Mouse (Mus musculus) ES-E14 (cell line): ENCODE results near the gene Ak8. TPM values are rescaled to one million over a fixed set of nuclear protein-coding genes. Genes with fewer than 3 reads are reported as not detected.

ENCODE experiments used
- DNase-seq: peaks from one replicate; pipeline ENCODE4 v3.0.0-alpha.2; 2013; ENCODE audit warnings: low read depth, low spot score
- H3K27ac ChIP-seq: 2 replicates; pipeline ENCODE4 v1.5.1; 2012; ENCODE audit warnings: low read depth, mild to moderate bottlenecking, low read length, moderate library complexity, mixed read lengths; ENCODE audit not compliant: poor library complexity, insufficient read depth, severe bottlenecking
- H3K36me3 ChIP-seq: 2 replicates; pipeline ENCODE4 v1.6.1; 2012; ENCODE audit warnings: mild to moderate bottlenecking, low read length, moderate library complexity, mixed read lengths; ENCODE audit not compliant: control insufficient read depth, poor library complexity, insufficient read depth, severe bottlenecking
- H3K4me1 ChIP-seq, 2 experiments: fragments of 150-350 bp in 1 of 2; sonication (generic) in 1 of 2; 2 replicates each; pipeline ENCODE4 v1.6.1; 2012; ENCODE audit warnings: low read length in 2 of 2, mild to moderate bottlenecking in 1 of 2, mixed read lengths in 1 of 2; ENCODE audit not compliant: control insufficient read depth in 2 of 2, insufficient read depth in 2 of 2, poor library complexity in 1 of 2
- H3K4me3 ChIP-seq, 2 experiments: fragments of 150-350 bp in 1 of 2; sonication (generic) in 1 of 2; 2 replicates each; pipeline ENCODE4 v1.5.1; 2012; ENCODE audit warnings: low read length in 2 of 2, low read depth in 1 of 2, mild to moderate bottlenecking in 1 of 2, mixed read lengths in 1 of 2; ENCODE audit not compliant: insufficient read depth in 1 of 2, poor library complexity in 1 of 2, severe bottlenecking in 1 of 2
- H3K9ac ChIP-seq: 2 replicates; pipeline ENCODE4 v1.6.1; 2012; ENCODE audit warnings: low read depth, mild to moderate bottlenecking, low read length, mixed read lengths; ENCODE audit not compliant: poor library complexity, insufficient read depth, severe bottlenecking
- H3K9me3 ChIP-seq: fragments of 150-350 bp; sonication (generic); 2 replicates; pipeline ENCODE4 v1.6.1; 2012; ENCODE audit warnings: low read depth, mild to moderate bottlenecking, low read length; ENCODE audit not compliant: control insufficient read depth, insufficient read depth
- CHD2 ChIP-seq: IDR thresholded peaks from 2 replicates; pipeline ENCODE4 v1.6.1; 2014; ENCODE audit warnings: mild to moderate bottlenecking, low read depth, low read length, inconsistent platforms
- HCFC1 ChIP-seq: IDR thresholded peaks from 2 replicates; pipeline ENCODE4 v1.6.1; 2012; ENCODE audit warnings: low read length, inconsistent platforms, borderline replicate concordance; ENCODE audit not compliant: insufficient read depth
- MAFK ChIP-seq: IDR thresholded peaks from 2 replicates; pipeline ENCODE4 v1.6.1; 2014; ENCODE audit warnings: mild to moderate bottlenecking, low read depth, low read length, inconsistent platforms; ENCODE audit not compliant: insufficient read depth
- ZC3H11A ChIP-seq: IDR thresholded peaks from 2 replicates; pipeline ENCODE4 v1.6.1; 2012; ENCODE audit warnings: low read depth, mild to moderate bottlenecking, inconsistent platforms, low read length, borderline replicate concordance
- ZNF384 ChIP-seq: IDR thresholded peaks from 2 replicates; pipeline ENCODE4 v1.6.1; 2012; ENCODE audit warnings: low read depth, low read length, inconsistent platforms
- in situ Hi-C, 2 experiments: fragments of 600-800 bp; cut with MboI; formaldehyde crosslinking; loops; one replicate each; pipeline ENCODE4 v1.15.1; 2025; ENCODE audit warnings: low sequenced_read_pairs in 2 of 2, inconsistent platforms in 1 of 2; ENCODE audit not compliant: unreplicated experiment in 2 of 2
- total RNA-seq: library from RNA; depleted of rRNA; stranded (reverse); fragments of 300-350 nt; gene quantifications from 2 replicates; pipeline ENCODE4 v1.2.3, GENCODE M21; 2012

Gene Ak8
- total RNA-seq, 1 experiment, result 0.49 TPM

- TF ChIP-seq ZC3H11A (no peak), ZNF384 (no peak), MAFK (no peak), CHD2 (no peak), HCFC1 (no peak)
- H3K27ac ChIP-seq, result no peak overlapping the region
- no peaks in the 10 kb centered on the region for H3K9me3 ChIP-seq
- H3K4me1 ChIP-seq, result peaks cover 0 to 3% of the 10 kb centered on the region in 2 experiments; a peak in 1 of 4 replicates
- DNase-seq, result no peak
- H3K36me3 ChIP-seq, result no peaks in the 10 kb centered on the region
- peak overlapping the region in 1 of 2 experiments; percentile 40; a peak in 3 of 4 replicates for H3K4me3 ChIP-seq
- in situ Hi-C loops, result loop anchor here in 1 of 2 experiments (10.0 kb wide), 2 partner anchors 223 to 303 kb away; partner anchors contain the start of gene Cfap77
- no peak overlapping the region for H3K9ac ChIP-seq
Measured at GRCm38 (mm10) chr2:28751658-28752057, 51.7 kb downstream of the Ak8 start.

DNA sequence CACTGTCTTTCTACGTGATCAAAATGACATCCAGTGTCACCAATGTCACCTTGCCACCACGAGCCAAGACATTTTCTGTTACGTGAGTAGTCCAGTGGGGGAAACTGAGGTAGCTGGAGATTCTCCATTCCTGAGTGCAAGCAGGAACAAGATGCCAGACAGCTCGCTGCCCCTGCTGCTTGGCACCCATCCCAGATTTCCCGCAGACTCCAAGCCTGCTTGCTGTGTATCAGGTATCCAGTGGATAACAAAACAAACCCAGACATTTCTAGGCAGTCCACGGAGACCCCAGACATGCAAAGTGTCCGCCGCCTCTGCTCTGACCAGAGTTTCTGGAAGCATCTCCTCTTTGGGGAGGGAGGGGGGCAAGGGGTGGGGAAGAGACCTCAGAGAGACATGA, 52.4 kb downstream of the Ak8 start:
- TF ChIP-seq ZNF384 (no peak), CHD2 (no peak), MAFK (no peak), HCFC1 (no peak), ZC3H11A (no peak)
- Histone ChIP-seq H3K36me3 (no peaks in the 10 kb centered on the region), H3K4me3 (no peak overlapping the region), H3K9me3 (no peaks in the 10 kb centered on the region), H3K4me1 (peaks cover 0 to 3% of the 10 kb centered on the region in 2 experiments; a peak in 1 of 4 replicates), H3K27ac (no peak overlapping the region), H3K9ac (no peak overlapping the region)
- in situ Hi-C loops, result loop anchor here in 1 of 2 experiments (10.0 kb wide), 2 partner anchors 222 to 302 kb away; partner anchors contain the start of gene Cfap77
- no peak for DNase-seq

DNA sequence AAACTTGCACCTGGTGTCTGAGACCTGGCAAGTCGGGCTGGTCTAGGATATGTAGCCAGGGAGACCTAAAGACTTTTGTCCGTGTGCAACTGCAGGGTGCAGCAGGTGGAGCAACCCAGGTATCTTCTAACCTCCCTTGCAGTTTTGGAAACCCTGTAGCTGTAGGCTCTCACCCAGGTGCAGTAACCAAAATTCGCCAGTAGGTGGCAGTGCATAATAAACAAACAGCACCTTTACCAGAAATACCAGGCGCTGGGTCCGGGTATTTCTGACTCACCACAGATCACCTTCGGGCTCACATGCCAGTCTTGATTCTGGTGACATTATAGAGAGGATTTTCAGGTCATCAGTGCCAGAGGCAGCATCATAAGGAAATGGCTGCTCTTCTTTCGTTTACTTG, 55.5 kb downstream of the Ak8 start:
- H3K9ac ChIP-seq, result no peak overlapping the region
- H3K27ac ChIP-seq, result no peak overlapping the region
- in situ Hi-C loops, result loop anchor here in 1 of 2 experiments (10.0 kb wide), 2 partner anchors 219 to 299 kb away; partner anchors contain the start of gene Cfap77
- H3K9me3 ChIP-seq, result no peaks in the 10 kb centered on the region
- H3K4me1 ChIP-seq, result peaks cover 0 to 5% of the 10 kb centered on the region in 2 experiments; a peak in 1 of 4 replicates
- DNase-seq, result peak; percentile 83
- TF ChIP-seq ZNF384 (no peak), MAFK (no peak), HCFC1 (no peak), CHD2 (no peak), ZC3H11A (peak; percentile 65)
- no peaks in the 10 kb centered on the region for H3K36me3 ChIP-seq
- no peak overlapping the region for H3K4me3 ChIP-seq

DNA sequence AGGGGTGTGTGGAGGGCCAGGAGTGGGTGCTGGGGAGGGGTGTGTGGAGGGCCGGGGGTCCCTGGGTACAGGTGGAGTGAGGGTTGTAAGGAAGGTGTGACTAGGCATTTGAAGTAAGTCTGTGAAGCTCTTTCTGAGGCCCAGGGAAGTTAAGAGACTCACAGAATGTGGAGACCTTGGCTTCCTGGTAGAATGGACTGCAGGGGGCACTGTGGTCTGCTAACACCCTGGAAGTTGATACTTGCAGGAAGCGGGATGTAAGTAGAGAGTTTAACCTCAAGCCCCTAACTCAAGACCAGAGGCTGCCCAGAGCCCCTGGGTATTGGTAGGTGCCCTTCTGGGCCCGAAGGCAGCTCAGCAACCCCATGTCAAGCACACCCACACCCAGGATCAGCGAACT, 56.2 kb downstream of the Ak8 start:
- Histone ChIP-seq H3K4me3 (no peak overlapping the region), H3K27ac (no peak overlapping the region), H3K9ac (no peak overlapping the region), H3K9me3 (no peaks in the 10 kb centered on the region), H3K36me3 (no peaks in the 10 kb centered on the region), H3K4me1 (peaks cover 0 to 4% of the 10 kb centered on the region in 2 experiments; a peak in 1 of 4 replicates)
- no peak for TF ChIP-seq HCFC1
- peak; percentile 34; the same call in 1 of the 2 replicates for TF ChIP-seq ZC3H11A
- DNase-seq, result no peak
- in situ Hi-C loops, result loop anchor here in 1 of 2 experiments (10.0 kb wide), 2 partner anchors 219 to 299 kb away; partner anchors contain the start of gene Cfap77
